ENCODE assay signal across 18 mouse cellular contexts in genomic region chr13:44108695-44109094, GRCm38 (mm10).
"Had no signal": no experiment of that assay in that cellular context is flagged by ENCODE, and none has a peak within 500 bp of the region (broad histone marks: within the 10 kb centered on the region; RNA-seq: fewer than 3 reads in every experiment).

No protein-coding gene starts in this region.

- H3K27me3 ChIP-seq: neural tube, embryonic 12.5 days; stomach, embryonic 15.5 days had no signal

- H3K36me3 ChIP-seq: lung, embryonic 15.5 days; midbrain, embryonic 13.5 days; midbrain, embryonic 15.5 days; neural tube, embryonic 12.5 days; stomach, embryonic 15.5 days had no signal

- H3K4me2 ChIP-seq: lung, embryonic 15.5 days; midbrain, embryonic 11.5 days; midbrain, embryonic 13.5 days; midbrain, embryonic 15.5 days; neural tube, embryonic 12.5 days; stomach, embryonic 15.5 days had no signal

- H3K9me3 ChIP-seq: lung, embryonic 15.5 days; midbrain, embryonic 13.5 days; midbrain, embryonic 15.5 days; neural tube, embryonic 12.5 days; stomach, embryonic 15.5 days had no signal

- ATAC-seq: liver, postnatal 0 days; lung, postnatal 0 days; midbrain, embryonic 13.5 days; midbrain, embryonic 15.5 days had no signal

- DNase-seq: lung, adult 2 months; lung, postnatal 14 days; lung, postnatal 36 days; right cerebral cortex, postnatal 14 days; thymus, adult 2 months; thymus, postnatal 25 days; thymus, postnatal 4 days had no signal

- H3K4me1 ChIP-seq: lung, embryonic 15.5 days; midbrain, embryonic 13.5 days; stomach, embryonic 15.5 days had no signal

- H3K9ac ChIP-seq: liver, postnatal 0 days; lung, embryonic 15.5 days; midbrain, embryonic 13.5 days; midbrain, embryonic 15.5 days; neural tube, embryonic 12.5 days; stomach, embryonic 15.5 days had no signal

- H3K27ac ChIP-seq: lung, embryonic 15.5 days; macrophage; midbrain, embryonic 13.5 days; midbrain, embryonic 15.5 days; neural tube, embryonic 12.5 days; stomach, embryonic 15.5 days; stomach, postnatal 0 days had no signal

- H3K4me3 ChIP-seq: lung, embryonic 15.5 days; megakaryocyte, embryonic 14.5 days; midbrain, embryonic 13.5 days; midbrain, embryonic 15.5 days; neural tube, embryonic 12.5 days; stomach, embryonic 15.5 days had no signal
